Mouse (Mus musculus): ENCODE data around the gene Umps. TPM values are rescaled to one million over a fixed set of nuclear protein-coding genes. Genes with fewer than 3 reads are reported as not detected.

Gene Umps
- total RNA-seq, 2 experiments from 2014 or later = 12.0 to 12.1 TPM

Other genes starting within 250 kb of the Umps start
- under 1 TPM in 1 of 2 experiments, not detected in 1; 0.07 TPM for gene Muc13, start 173.0 kb downstream of the Umps start, total RNA-seq (2021)
- 10 to 100 TPM; 83.0 to 85.0 TPM for gene Itgb5, start 137.4 kb downstream of the Umps start, total RNA-seq (2021)